Mouse (Mus musculus) kidney, adult 2 months (tissue): ENCODE measurements around the gene Pjvk. TPM values are rescaled to one million over a fixed set of nuclear protein-coding genes. Genes with fewer than 3 reads are reported as not detected.

Source experiments
- DNase-seq: peaks from one replicate; pipeline ENCODE4 v3.0.0; 2021
- H3K27ac ChIP-seq: fragments of 200-500 bp; 2 replicates; pipeline ENCODE4 v1.5.1; 2012; ENCODE audit warnings: low read depth, low read length, control low read depth, inconsistent platforms; ENCODE audit not compliant: insufficient read depth
- H3K27me3 ChIP-seq: fragments of 200-500 bp; replicated peaks from 2 replicates; pipeline ENCODE4 v1.6.1; 2012; ENCODE audit warnings: mild to moderate bottlenecking, moderate library complexity, low read length, inconsistent platforms; ENCODE audit not compliant: control insufficient read depth, insufficient read depth
- H3K36me3 ChIP-seq: fragments of 200-500 bp; 2 replicates; pipeline ENCODE4 v1.6.1; 2012; ENCODE audit warnings: mild to moderate bottlenecking, moderate library complexity, low read length, inconsistent platforms; ENCODE audit not compliant: control insufficient read depth, insufficient read depth
- H3K4me1 ChIP-seq: fragments of 200-500 bp; 2 replicates; pipeline ENCODE4 v1.6.1; 2011; ENCODE audit warnings: low read length; ENCODE audit not compliant: control insufficient read depth, insufficient read depth
- H3K4me3 ChIP-seq: fragments of 200-500 bp; 2 replicates; pipeline ENCODE4 v1.5.1; 2011; ENCODE audit warnings: mild to moderate bottlenecking, low read depth, low read length, control low read depth; ENCODE audit not compliant: insufficient read depth
- CTCF ChIP-seq: fragments of 200-500 bp; conservative IDR thresholded peaks from 2 replicates; pipeline ENCODE4 v1.5.1; 2011; ENCODE audit warnings: low read depth, mild to moderate bottlenecking, control low read depth, low read length, moderate library complexity, mixed read lengths; ENCODE audit not compliant: insufficient read depth, insufficient read length
- POLR2A ChIP-seq: fragments of 200-500 bp; IDR thresholded peaks from one replicate; pipeline ENCODE4 v1.6.1; 2011; ENCODE audit warnings: low read depth, low read length, control low read depth
- WGBS: fragments of 180-500 bp; shearing (Covaris S2); methylation state at CpG from one replicate; pipeline ENCODE4 v1.1.7; 2018; 5-methylcytosine and 5-hydroxymethylcytosine counted together
- polyA plus RNA-seq: library from polyadenylated mRNA; depleted of rRNA; stranded (reverse); fragments of >200 nt; gene quantifications from 2 replicates; pipeline ENCODE4 v1.2.3, GENCODE M21; 2012

Gene Pjvk
- polyA plus RNA-seq, 1 experiment: 1.1 TPM

DNA sequence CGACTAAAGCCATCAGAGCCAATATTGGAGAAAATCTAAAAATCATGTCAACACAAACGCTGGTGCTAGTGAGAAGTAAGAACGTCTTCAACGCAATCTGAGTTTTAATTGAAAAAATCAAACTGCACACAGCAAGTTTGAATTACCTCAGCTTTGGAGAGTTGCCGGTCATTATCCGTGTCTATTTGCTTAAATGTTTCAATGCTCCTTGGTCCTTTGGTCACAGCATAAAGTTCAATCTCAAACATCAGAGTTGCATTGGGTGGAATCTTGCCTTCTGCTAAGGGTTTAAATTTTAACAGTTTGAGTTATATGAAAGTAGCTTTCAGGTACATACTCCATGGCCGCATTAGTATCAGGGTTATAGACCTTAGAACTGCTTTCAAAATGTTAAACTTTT lies 17.3 kb downstream of the Pjvk start:
- no peak overlapping the region for H3K4me3 ChIP-seq
- H3K36me3 ChIP-seq: peaks cover 1% of the 10 kb centered on the region; the same call in 1 of the 2 replicates
- WGBS: 64% methylated on average over 7 of the region's 7 CpGs
- H3K27me3 ChIP-seq: no peaks in the 10 kb centered on the region
- no peak for TF ChIP-seq POLR2A
- TF ChIP-seq CTCF: no peak
- peaks cover 3% of the 10 kb centered on the region; the same call in 1 of the 2 replicates for H3K4me1 ChIP-seq
- H3K27ac ChIP-seq: no peak overlapping the region
- DNase-seq: peak; percentile 77

DNA sequence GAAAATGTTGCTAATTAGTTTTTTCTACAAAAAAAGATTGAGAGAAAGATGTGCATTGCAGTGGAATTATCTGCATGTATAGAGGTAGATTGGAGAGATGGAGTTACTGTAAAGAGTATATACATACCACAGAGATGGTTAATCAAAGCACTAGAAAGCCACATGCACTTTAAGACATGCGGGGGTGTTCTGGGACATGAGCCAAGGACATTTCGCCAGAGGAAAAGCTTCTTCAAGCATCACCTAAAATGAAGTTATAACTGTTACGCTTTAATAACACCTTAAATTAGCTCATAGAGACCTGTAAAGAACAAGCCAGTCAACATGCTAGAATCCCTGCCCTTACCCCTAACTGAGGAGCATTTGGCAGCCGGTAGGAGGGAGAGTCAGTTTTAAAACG lies 18.9 kb downstream of the Pjvk start:
- peaks cover 1% of the 10 kb centered on the region; the same call in 1 of the 2 replicates for H3K36me3 ChIP-seq
- TF ChIP-seq POLR2A: no peak
- TF ChIP-seq CTCF: no peak
- no peak for DNase-seq
- no peak overlapping the region for H3K27ac ChIP-seq
- H3K4me3 ChIP-seq: no peak overlapping the region
- WGBS: 58% methylated on average over 5 of the region's 5 CpGs
- H3K4me1 ChIP-seq: peaks cover 3% of the 10 kb centered on the region; the same call in 1 of the 2 replicates
- H3K27me3 ChIP-seq: no peaks in the 10 kb centered on the region

DNA sequence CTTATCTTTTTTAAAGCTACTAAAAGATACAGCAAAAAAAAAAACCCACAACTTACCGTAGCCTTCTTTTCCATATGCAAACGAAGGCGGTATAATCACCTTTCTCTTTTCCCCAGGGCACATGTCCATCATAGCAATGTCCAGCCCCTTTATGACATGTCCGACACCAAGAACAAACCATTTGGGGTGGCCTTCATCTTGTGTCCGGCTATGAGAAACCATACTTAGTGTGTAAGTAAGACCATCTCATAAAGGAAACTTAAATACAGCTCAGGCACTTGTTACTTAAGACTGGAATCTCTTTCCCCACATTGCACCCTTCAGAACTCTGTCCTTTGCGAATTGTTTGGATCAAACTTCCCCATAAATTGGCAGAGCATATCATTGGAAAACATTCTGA lies 23.4 kb downstream of the Pjvk start:
- no peaks in the 10 kb centered on the region for H3K36me3 ChIP-seq
- TF ChIP-seq POLR2A: no peak
- TF ChIP-seq CTCF: no peak
- H3K4me1 ChIP-seq: peaks cover 3% of the 10 kb centered on the region; the same call in 1 of the 2 replicates
- no peak overlapping the region for H3K4me3 ChIP-seq
- DNase-seq: no peak
- WGBS: 79% methylated on average over 6 of the region's 6 CpGs
- H3K27me3 ChIP-seq: no peaks in the 10 kb centered on the region
- H3K27ac ChIP-seq: no peak overlapping the region

DNA sequence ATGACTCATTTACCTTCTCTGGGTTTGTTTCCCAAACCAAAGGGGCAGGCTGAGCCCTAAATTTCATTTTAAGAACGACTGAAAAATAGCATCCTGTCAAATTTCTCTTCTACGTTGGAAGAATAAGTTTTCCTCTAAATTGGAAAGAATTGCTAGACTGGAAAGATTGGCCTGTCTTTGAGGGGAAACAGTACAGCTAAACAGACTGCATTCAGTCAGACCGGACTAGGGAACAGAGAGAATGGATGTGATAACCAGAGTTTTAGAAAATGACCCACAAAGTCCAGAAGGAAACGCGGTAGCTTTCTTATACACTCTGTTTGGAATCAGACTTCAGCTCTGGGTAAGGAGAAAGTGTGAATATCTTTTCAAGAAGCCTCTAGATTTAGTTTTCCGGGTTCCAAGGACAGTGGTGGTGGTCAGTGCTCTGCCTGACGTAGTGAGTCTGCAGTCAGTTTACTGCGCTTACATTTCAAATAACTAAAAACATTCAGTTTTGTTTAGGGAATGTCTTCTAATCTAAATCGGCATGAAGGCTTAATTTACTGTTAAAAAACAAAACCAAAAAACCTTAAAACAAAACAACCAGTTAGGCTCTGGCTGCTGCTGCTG lies 24.0 kb downstream of the Pjvk start:
- no peak for DNase-seq
- H3K36me3 ChIP-seq: no peaks in the 10 kb centered on the region
- peak overlapping the region; percentile 58; the same call in 1 of the 2 replicates for H3K27ac ChIP-seq
- no peaks in the 10 kb centered on the region for H3K27me3 ChIP-seq
- H3K4me1 ChIP-seq: peaks cover 5% of the 10 kb centered on the region; the same call in 1 of the 2 replicates
- 4% methylated on average over 9 of the region's 9 CpGs for WGBS
- TF ChIP-seq CTCF: no peak
- no peak for TF ChIP-seq POLR2A
- H3K4me3 ChIP-seq: peak overlapping the region; percentile 57

DNA sequence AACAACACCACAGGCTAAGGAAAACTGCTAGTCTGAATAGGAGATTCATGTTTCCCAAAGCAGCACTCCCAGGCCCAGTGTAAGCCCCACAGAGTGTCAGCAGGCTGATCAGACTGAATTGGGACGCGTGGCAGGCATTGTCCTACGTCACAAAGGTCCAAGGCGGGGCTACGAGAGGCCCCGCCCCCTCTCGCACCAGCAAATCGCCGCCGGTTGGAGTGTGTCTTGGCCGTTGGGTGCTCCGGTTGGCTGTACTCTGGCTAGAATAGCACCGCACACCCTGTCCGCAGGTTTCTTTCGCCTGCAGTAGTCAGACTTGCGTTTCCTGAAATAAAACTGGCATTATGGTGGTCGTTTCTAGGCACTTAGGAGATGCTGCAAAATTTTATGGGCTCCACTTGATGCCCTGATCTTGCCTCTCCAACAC lies 24.7 kb downstream of the Pjvk start, which contains the start of gene Fkbp7:
TSS of gene Fkbp7 (minus strand) at position 151 of the 427 bp plus-strand sequence.
- TF ChIP-seq POLR2A (peak; percentile 77), CTCF (no peak)
- peaks cover 5% of the 10 kb centered on the region; the same call in 1 of the 2 replicates for H3K4me1 ChIP-seq
- WGBS: under 1% methylated on average over 17 of the region's 17 CpGs

DNA sequence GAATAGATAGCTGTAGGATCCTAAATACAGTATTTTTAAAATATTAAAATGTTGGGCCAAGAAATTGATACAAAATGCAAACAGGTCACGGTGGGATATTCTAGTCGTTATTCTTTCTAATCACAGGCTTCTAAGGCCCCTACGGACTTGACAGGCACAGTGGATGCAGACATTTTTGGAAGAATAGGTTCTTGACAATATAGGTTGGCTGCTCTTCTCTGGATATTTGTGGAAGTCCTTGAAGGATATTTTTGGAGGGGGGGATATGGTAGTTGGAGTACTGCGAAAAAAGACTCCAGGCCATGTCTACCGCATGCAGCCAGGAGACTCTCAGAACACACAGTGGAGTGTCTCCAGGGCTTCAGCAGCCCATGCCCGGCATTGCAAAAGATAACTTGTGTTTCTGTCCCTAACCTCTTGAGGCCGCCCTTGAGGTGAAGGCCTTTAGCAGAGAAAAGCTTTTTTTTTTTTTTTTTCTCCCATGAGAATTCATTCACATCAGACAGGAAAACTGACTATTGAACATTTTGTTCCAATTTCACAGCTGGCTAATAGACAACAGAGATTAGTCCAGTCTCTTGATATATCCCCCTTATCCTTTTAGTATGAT lies 25.3 kb downstream of the Pjvk start:
- DNase-seq: peak; percentile 83
- H3K4me3 ChIP-seq: no peak overlapping the region

More for the DNA sequence above, 24.7 kb downstream of the Pjvk start, which contains the start of gene Fkbp7:
- Histone ChIP-seq H3K27me3 (no peaks in the 10 kb centered on the region), H3K4me3 (peak within 1 kb of the TSS; percentile 57), H3K36me3 (no peaks in the 10 kb centered on the region), H3K27ac (peak within 1 kb of the TSS; percentile 58)
- DNase-seq: peak; percentile 96

More for the DNA sequence above, 25.3 kb downstream of the Pjvk start:
- no peak for TF ChIP-seq POLR2A
- peak; percentile 32; the same call in 1 of the 2 replicates for TF ChIP-seq CTCF
- Histone ChIP-seq H3K4me1 (peaks cover 5% of the 10 kb centered on the region; the same call in 1 of the 2 replicates), H3K36me3 (no peaks in the 10 kb centered on the region), H3K27me3 (no peaks in the 10 kb centered on the region), H3K27ac (no peak overlapping the region)
- 45% methylated on average over 7 of the region's 7 CpGs for WGBS
